Mouse (Mus musculus) heart, postnatal 10 days (tissue): ENCODE measurements around the gene Chp1. TPM values are rescaled to one million over a fixed set of nuclear protein-coding genes. Genes with fewer than 3 reads are reported as not detected.
"Not testable (repeated sequence)": the region's sequence is repeated elsewhere in the genome, so short reads cannot be mapped to it uniquely, and the experiment has no call there.

Source experiments
- DNase-seq, 2 experiments: peaks; one replicate each; pipeline ENCODE4 v3.0.0; 2021
- intact Hi-C: fragments of 180-260 bp; cut with DNase I; formaldehyde crosslinking; loops from one replicate; pipeline ENCODE4 v1.15.1; 2025
- total RNA-seq, 2 experiments: library from RNA; stranded (reverse); gene quantifications; 2 replicates each; pipeline ENCODE4 v1.2.3; 2021

Gene Chp1
- total RNA-seq, 2 experiments from 2014 or later = 97.5 to 100 TPM

GRCm38 (mm10) chr2:119558737-119559340, 11.3 kb downstream of the Chp1 start:
- DNase-seq = no peak
- intact Hi-C loops = no loop called here

- no peak for DNase-seq
- intact Hi-C loops = no loop called here
Measured at GRCm38 (mm10) chr2:119561794-119562193, 14.3 kb downstream of the Chp1 start.

GRCm38 (mm10) chr2:119565284-119565683, 17.8 kb downstream of the Chp1 start:
- DNase-seq = no peak
- intact Hi-C loops = no loop called here

GRCm38 (mm10) chr2:119566182-119566855, 18.8 kb downstream of the Chp1 start:
- DNase-seq = no peak
- intact Hi-C loops = no loop called here

- no peak for DNase-seq
- intact Hi-C loops = no loop called here
Measured at GRCm38 (mm10) chr2:119572471-119572870, 25.0 kb downstream of the Chp1 start.

GRCm38 (mm10) chr2:119581571-119581970, 34.1 kb downstream of the Chp1 start:
- intact Hi-C loops = no loop called here
- DNase-seq = no peak

GRCm38 (mm10) chr2:119583439-119583838, 35.9 kb downstream of the Chp1 start:
- DNase-seq = no peak

GRCm38 (mm10) chr2:119584282-119584681, 36.8 kb downstream of the Chp1 start:
- intact Hi-C loops = no loop called here
- no peak for DNase-seq

More at GRCm38 (mm10) chr2:119583439-119583838, 35.9 kb downstream of the Chp1 start:
- intact Hi-C loops = no loop called here

GRCm38 (mm10) chr2:119587383-119587782, 39.9 kb downstream of the Chp1 start:
- intact Hi-C loops = loop anchor here (2.0 kb wide), 1 partner anchor 45 kb away; no protein-coding TSS in a partner anchor
- peak; percentile 41 to 70 for DNase-seq

GRCm38 (mm10) chr2:119591247-119591646, 43.8 kb downstream of the Chp1 start:
- DNase-seq = no peak
- intact Hi-C loops = no loop called here

- no peak for DNase-seq
Measured at GRCm38 (mm10) chr2:119593765-119594112, 46.2 kb downstream of the Chp1 start.

GRCm38 (mm10) chr2:119594113-119594981, 46.9 kb downstream of the Chp1 start:
- peak; percentile 99 for DNase-seq
- intact Hi-C loops = loop anchor here (2.0 kb wide), 2 partner anchors 24 to 48 kb away; partner anchors contain the start of genes Chp1, Exd1, Nusap1 and Oip5

More at GRCm38 (mm10) chr2:119593765-119594112, 46.2 kb downstream of the Chp1 start:
- intact Hi-C loops = loop anchor here (2.0 kb wide), 2 partner anchors 25 to 47 kb away; partner anchors contain the start of genes Chp1, Exd1, Nusap1 and Oip5

GRCm38 (mm10) chr2:119595308-119595707, 47.8 kb downstream of the Chp1 start:
- intact Hi-C loops = loop anchor here (2.0 to 5.0 kb wide), 3 partner anchors 23 to 118 kb away; partner anchors contain the start of genes Chp1, Exd1, Ino80 and Nusap1
- no peak for DNase-seq

- intact Hi-C loops = loop anchor here (5.0 kb wide), 1 partner anchor 120 kb away; the partner anchor contains the start of gene Ino80
- no peak for DNase-seq
Measured at GRCm38 (mm10) chr2:119596781-119597330, 49.4 kb downstream of the Chp1 start.

GRCm38 (mm10) chr2:119601027-119601426, 53.5 kb downstream of the Chp1 start:
- no peak for DNase-seq
- intact Hi-C loops = loop anchor here (2.0 kb wide), 1 partner anchor 16 kb away; no protein-coding TSS in a partner anchor

- intact Hi-C loops = loop anchor here (2.0 kb wide), 1 partner anchor 15 kb away; no protein-coding TSS in a partner anchor
Measured at GRCm38 (mm10) chr2:119601575-119601974, 54.1 kb downstream of the Chp1 start.

GRCm38 (mm10) chr2:119602488-119602887, 55.0 kb downstream of the Chp1 start:
- intact Hi-C loops = no loop called here
- no peak for DNase-seq

More at GRCm38 (mm10) chr2:119601575-119601974, 54.1 kb downstream of the Chp1 start:
- not testable (repeated sequence) for DNase-seq

- intact Hi-C loops = no loop called here
- DNase-seq = no peak
Measured at GRCm38 (mm10) chr2:119603909-119604308, 56.4 kb downstream of the Chp1 start.

- intact Hi-C loops = no loop called here
- DNase-seq = no peak
Measured at GRCm38 (mm10) chr2:119605361-119605973, 58.0 kb downstream of the Chp1 start.

GRCm38 (mm10) chr2:119607023-119607422, 59.5 kb downstream of the Chp1 start:
- intact Hi-C loops = no loop called here
- no peak for DNase-seq
